Mouse (Mus musculus): ENCODE data around the gene Ppp1r12b.

Ppp1r12b gene

GRCm38 (mm10) chr1:134763250-134763649, 192.5 kb downstream of the Ppp1r12b start:
- DNase-seq (ENCODE audit: low spot score in 2 of 2): no peak

- DNase-seq (ENCODE audit: low spot score in 2 of 2): no peak
Measured at GRCm38 (mm10) chr1:134761534-134761933, 194.2 kb downstream of the Ppp1r12b start.

GRCm38 (mm10) chr1:134760642-134761041, 195.1 kb downstream of the Ppp1r12b start:
- DNase-seq (ENCODE audit: low spot score in 2 of 2): no peak

DNA sequence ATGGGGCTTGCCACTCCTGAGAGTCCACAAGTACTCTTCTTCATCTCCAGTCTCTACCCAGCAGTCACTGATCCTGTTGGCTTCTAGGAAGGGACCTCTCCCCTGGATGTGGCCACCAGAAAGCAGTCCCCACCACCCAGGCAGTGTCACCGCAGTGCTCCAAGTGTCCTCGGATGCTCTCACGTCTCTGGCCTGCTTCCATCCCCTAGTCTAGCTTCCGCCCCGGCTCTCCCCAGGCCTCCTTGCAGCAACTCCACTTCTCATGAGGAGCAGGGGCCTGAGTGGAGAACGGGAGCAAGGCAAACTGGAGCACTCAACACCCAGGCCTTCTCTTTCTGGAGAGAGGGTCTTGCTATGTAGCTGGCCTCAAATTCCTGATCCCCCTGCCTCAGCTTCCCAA, 196.6 kb downstream of the Ppp1r12b start:
- no peak for DNase-seq (ENCODE audit: low spot score in 2 of 2)

DNA sequence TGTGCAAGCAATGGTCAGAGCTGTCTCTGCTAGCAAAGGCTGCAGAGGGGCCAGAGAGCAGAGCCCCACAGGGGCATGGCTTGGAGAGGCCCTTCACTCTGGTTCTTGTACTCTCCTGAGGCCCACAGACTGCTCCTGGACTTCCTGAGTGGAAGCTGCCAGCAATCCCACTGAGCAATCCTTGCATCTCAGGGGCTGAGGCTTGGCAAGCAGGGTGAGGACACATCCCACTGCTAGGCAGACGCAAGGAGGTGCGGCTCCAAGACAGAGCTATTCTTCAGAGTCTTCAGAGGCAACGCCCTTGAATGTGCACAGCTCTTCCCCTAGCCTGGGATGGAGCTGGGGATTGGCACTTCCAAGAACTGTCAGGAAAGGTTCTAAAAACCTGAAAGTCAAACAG, 198.5 kb downstream of the Ppp1r12b start:
- no peak for DNase-seq (ENCODE audit: low spot score in 2 of 2)

GRCm38 (mm10) chr1:134756190-134756873, 199.4 kb downstream of the Ppp1r12b start:
- no peak for DNase-seq (ENCODE audit: low spot score in 2 of 2)

- no peak for DNase-seq (ENCODE audit: low spot score in 2 of 2)
Measured at GRCm38 (mm10) chr1:134755548-134756189, 200.1 kb downstream of the Ppp1r12b start.

DNA sequence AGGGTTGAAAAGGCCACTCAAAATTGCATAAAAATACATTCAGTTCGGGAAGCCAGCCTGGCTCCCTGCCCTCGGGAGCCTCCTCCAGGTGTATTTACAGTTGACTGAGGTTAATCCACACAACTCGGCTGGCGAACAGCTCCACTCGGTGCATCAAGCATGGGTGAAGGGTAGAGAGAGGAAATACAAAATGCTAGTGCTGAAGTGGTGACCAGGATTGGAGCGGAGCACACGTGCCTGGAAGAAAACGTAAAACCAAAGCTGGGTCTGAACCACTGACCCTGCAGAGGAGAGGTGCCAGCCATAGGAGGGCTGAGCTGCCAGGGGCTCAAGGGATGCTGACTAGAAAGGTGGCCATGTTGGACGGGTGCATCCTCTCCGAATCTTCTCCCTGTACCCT, 200.9 kb downstream of the Ppp1r12b start:
- DNase-seq (ENCODE audit: low spot score in 2 of 2): no peak

- DNase-seq (ENCODE audit: low spot score in 2 of 2): no peak
Measured at GRCm38 (mm10) chr1:134753751-134754630, 201.8 kb downstream of the Ppp1r12b start.

DNA sequence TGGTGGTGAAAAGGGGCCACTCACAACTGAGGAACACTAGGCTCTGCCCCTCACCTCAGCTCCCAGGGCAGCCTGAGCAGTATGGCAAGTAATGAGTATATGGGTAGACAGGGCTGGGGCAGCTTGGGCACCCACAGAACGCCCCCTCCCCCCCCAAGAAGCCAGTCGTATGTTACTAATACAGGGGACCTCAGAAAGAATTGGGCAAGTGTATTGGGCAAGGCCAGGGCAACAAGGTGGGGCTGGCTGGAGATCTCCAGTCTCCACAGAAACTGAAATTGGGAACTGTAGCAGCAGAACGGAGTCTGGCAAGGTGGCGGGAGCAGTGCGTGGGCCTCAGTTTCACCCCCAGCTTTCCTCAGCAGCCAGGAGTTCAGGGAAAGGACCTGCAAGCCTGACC, 203.3 kb downstream of the Ppp1r12b start:
- DNase-seq (ENCODE audit: low spot score in 2 of 2): no peak

- no peak for DNase-seq (ENCODE audit: low spot score in 2 of 2)
Measured at GRCm38 (mm10) chr1:134749889-134750288, 205.9 kb downstream of the Ppp1r12b start.

DNA sequence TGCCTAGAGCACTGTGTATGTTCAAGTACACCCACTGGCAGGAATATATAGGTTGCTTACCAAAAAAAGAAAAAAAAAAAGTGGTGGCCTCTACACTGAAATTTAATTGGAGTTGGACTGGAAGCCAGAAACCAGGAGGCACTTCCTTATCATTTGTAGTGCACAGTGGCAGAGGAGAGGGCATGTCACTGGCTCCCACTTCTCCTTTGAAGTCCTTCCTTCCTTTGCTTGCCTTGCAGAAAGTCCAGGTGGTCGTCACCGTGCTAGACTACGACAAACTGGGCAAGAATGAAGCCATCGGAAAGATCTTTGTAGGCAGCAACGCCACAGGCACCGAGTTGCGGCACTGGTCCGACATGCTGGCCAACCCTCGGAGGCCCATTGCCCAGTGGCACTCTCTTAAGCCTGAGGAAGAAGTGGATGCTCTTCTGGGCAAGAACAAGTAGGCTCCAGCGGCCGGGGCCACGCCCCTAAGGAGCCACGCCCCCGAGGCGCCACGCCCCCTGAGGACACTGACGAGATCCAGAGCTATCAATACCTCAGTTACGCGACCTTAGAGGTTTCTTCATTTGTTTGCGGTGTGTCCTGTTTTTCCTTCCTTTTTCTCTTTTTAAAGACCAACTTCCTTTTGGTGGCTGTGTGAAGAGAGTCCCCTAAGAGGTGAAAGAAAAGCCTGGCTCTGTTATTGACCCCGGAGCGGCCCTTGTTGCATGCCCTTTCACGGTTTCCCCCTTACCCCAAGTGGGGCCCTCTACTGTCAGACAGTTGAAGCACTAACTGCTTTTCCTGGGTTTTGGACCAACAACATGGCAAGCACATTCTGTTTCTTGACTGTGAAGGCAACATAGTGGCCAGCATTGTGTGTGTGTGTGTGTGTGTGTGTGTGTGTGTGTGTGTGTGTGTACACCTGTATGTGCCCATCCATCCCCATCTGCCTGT, 208.2 kb downstream of the Ppp1r12b start:
- DNase-seq (ENCODE audit: low spot score in 2 of 2): no peak

DNA sequence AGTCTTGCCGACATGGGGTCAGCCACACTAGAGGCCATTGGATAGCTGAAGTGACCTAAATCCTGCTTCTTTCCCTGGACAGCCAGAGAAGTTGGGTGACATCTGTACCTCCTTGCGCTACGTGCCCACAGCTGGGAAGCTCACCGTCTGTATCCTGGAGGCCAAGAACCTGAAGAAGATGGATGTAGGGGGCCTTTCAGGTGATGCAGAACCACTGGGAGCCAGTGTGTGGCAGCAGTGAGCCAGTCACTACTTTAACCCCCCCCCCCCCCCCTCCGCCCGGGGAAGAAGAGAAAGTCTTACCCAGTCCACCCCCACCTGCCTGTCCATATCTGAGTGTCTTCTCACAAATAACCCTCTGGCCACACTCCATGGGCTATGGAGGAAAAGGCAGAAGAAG, 210.1 kb downstream of the Ppp1r12b start:
- peak in 1 of 2 experiments; percentile 32 for DNase-seq (ENCODE audit: low spot score in 2 of 2)

- no peak for DNase-seq (ENCODE audit: low spot score in 2 of 2)
Measured at GRCm38 (mm10) chr1:134741946-134742661, 213.6 kb downstream of the Ppp1r12b start.

DNA sequence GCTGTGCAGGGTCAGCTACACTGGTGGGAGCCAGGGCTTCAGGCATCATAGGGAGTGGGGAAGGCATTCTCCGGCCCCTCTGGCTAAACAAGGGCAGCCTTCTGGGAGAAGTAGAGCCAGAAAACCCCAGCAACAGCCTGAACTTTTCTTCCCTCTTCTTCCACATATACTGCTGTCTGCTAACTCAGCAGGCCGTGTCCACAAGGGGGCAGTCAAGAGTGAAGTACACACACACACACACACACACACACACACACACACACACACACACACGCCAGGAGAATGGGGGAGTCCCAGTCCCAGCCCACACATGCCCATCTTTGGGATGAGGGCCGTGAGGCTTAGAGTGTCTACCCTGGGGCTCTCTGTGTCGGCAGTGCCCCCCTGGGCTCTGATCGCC, 214.3 kb downstream of the Ppp1r12b start:
- no peak for DNase-seq (ENCODE audit: low spot score in 2 of 2)

DNA sequence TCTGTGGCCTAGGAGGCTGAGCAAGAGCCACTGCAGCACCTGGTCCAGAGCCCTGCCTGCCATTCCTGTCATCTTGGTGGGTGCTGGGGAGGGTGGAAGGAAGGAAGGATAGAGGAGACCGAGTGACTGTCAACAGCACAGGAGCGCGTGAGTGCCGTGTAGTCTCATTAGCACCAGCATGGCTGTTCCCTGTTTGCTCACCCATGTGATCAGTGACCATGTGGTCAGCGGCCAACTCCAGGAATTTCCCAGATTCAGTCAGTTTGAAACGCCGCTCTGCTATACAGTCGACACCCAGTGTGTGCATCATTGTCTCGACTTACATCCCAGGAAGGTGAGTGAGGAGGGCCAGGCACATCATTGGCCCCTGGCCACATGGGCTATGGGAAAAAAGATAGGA, 218.3 kb downstream of the Ppp1r12b start:
- DNase-seq (ENCODE audit: low spot score in 2 of 2): no peak

- no peak for DNase-seq (ENCODE audit: low spot score in 2 of 2)
Measured at GRCm38 (mm10) chr1:134733659-134734058, 222.1 kb downstream of the Ppp1r12b start.

DNA sequence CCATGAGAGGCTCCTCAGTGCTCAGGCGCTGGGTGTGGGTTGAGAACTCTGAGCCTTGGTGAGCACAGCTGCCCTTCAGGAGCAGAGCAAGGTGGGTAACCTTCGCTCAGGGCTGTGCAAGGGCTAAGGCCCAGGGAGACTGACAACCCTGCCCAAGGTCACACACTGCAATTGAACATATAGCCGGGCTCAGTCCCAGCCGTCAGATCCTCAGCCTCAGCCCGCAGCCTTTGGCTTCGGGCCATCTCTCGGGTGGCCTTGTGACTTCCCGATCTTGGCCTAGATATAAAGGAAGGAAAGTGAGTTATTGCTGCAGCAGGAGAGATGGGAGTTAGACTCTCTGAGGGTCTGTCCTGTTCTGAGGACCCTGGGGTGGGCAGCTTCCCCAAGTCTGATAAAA, 228.5 kb downstream of the Ppp1r12b start:
- DNase-seq (ENCODE audit: low spot score in 2 of 2): no peak

- DNase-seq (ENCODE audit: low spot score in 2 of 2): no peak
Measured at GRCm38 (mm10) chr1:134726480-134726879, 229.3 kb downstream of the Ppp1r12b start.

GRCm38 (mm10) chr1:134725276-134725675, 230.5 kb downstream of the Ppp1r12b start:
- DNase-seq (ENCODE audit: low spot score in 2 of 2): peak in 1 of 2 experiments; percentile 42

DNA sequence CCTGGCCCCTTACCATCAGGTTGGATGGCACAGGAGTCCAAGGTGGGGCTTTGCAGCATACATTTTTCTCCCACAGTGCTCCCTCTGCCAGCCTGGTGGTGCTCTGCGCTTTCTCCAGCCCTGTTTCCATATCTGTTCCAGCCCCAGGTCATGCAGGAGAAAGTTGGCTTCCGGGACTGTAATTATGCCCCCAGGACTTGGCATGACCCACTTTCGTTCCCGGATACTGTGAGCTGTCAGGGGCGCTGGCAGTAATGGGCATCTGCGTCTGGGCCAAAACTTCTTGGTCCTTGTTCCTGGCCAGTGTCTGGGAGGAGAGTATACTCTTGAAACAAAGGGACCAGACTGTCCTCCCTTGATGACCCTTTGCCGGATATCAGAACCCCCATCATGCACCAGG, 232.9 kb downstream of the Ppp1r12b start:
- no peak for DNase-seq (ENCODE audit: low spot score in 2 of 2)

Measured in right cerebral cortex, adult 2 months (tissue).